Mouse (Mus musculus): ENCODE data around the gene Cox10.

DNA sequence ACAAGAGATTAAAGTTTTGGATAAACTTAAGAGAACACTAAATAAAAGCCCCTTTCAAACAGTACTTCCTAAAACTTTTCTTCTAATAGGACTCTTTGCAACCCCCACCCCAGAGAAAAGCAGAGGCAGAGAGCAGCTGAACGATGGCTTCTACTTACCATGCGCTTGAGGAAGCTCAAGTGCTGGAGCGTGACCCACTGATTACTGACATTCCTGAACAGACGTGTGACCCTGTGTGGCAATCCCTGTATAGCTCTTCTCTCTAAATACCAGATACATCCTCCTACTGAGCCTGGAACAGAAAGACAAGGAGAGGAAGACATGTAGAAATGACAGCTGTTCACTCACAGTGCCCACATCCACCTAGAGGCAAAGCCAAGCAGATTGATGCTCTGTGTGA is 5.9 kb downstream of the Cox10 start:
- TF ChIP-seq CTCF (IDR thresholded peaks at IDR 0.05; ENCODE audit: extremely low read depth, insufficient read depth, low read length) (no peak), POLR2A (IDR thresholded peaks at IDR 0.05; ENCODE audit: extremely low read depth, insufficient read depth, low read length) (no peak)

Data from cortical plate, adult 2 months (tissue).